Mouse (Mus musculus): Measurements from ENCODE around the gene Gfi1.

Gfi1 gene

DNA sequence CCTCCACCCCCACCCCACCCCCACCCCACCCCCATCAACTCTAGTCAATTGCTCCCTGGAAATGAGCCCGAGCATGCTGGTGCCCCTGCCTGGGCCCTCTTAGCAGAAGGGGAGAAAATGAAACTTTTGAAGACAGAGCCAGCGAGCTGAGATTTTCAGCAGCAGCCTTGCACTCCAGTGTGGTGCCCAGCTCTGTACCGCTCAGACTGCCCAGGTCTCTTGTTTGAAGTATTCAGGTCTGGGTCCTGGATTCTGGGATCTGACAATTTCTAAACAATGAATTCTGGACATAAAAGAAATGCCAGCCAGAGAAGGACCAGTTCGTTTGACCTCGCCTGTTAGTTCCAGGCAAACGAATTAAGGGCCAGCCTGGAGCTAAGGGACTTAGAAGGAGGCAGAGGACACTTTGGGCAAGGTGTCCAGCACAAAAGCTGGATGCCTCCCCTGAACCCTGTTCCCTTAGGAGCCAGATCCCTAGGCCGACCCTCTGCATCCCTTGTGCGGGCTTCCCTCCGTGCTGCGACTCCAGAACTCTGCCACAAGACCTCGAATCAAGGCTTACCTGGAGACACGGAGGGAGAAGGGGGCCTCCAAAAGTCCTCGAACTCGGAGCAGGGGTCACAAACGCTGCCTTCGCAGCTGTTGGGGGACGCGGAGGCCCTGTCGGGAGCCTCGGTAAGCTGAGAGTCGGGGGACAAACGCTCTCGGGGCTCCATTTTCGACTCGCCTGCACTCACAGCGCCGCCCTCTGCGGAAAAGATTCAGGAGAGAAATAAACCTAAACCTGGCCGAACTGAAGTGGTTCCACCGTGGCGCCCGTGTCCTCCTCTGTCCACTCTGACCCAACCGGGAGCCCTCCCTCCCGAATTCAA is 2.9 kb downstream of the Gfi1 start:
- CTCF ChIA-PET, result interaction anchor here (0.7 to 1.1 kb wide), 3 partner anchors 9 to 67 kb away, joined by 3 read pairs; no protein-coding TSS in a partner anchor

DNA sequence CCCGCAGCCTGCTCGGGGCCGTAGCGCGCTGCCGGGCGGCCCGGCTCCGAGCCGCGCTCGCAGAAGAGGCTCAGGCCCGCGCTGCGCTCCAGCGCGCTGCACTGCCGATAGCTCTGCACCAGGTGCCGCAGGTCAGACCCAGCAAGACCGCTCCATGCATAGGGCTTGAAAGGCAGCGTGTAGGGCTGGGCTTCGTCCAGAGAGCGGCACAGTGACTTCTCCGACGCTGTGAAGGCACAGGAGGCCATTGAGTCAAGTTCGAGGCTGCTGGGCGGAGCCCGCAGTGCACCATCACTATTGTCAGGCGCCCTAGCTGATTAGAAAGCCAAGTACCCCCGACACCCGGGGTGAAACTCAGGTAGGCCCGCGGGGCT is 4.2 kb downstream of the Gfi1 start:
- CTCF ChIA-PET, result interaction anchor here (0.7 to 1.1 kb wide), 2 partner anchors 33 to 65 kb away, joined by 3 read pairs; no protein-coding TSS in a partner anchor

DNA sequence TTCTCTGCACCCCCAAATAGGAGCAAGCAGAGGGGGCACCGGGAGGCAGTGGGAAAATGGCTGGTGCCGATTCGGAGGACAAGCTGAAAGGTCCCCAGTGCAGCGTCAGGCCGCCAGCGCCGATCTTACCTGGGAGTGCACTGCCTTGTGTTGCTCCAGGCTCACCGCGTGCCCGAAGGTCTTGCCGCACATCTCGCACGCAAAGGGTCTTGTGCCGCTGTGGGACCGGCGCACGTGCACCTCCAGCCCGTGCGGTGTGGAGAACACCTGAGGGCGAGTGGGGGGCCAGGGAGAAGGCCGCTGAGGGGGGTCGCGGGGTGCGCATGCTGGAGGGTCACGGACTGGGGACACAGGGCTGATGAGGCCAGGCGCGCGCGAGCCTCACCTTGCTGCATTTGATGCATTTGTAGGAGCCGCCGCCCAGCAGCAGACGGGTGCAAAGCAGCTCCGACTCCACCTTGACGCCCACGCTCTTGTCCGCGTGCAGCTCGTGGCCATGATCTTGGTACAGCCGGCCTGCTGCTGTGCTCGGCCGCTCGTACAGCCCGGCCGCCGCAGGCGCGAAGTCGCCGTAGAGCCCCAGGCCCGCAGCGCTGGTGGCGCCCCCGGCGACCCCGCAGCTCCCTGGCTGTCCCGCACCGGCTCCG is 4.7 kb downstream of the Gfi1 start:
- CTCF ChIA-PET, result interaction anchor here (0.7 kb wide), 1 partner anchor 32 kb away, joined by 3 read pairs; no protein-coding TSS in a partner anchor

DNA sequence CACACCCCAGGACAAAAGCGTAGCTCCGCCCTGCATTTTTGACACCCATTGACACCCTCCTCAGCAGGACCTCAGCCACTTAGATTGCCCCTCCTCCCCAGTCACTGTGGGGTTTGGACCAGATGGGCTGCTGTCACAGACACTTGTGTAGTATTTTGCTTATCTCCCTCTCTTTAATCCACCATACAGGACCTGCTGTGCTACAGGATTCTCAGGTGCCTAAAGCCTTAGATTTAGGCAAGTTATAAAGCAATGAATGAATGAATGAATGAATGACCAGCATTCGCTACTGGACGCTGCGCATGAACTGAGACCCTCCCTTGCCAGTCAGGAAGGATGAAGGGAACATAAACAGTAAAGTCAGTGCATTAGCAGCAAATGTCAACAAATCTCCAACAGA is 5.3 kb downstream of the Gfi1 start:
- CTCF ChIA-PET, result no interaction called here

DNA sequence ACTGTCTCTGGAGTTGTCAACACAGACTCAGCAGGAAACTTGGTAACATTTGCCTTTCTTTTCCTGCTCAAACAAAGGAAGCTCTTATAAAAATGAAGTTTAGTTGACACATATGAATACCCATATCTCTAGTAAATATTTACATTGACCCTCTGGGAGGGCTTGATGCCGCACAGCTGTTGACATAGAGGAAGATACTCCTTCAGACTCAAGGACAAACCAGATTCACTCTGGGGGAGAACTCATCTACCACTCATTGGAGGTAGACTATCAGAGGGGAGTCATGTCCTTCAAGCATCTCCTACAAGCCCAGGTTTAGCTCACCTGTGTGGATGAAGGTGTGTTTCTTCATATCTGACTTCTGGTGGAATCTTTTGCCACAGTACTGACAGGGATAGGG is 6.0 kb downstream of the Gfi1 start:
- CTCF ChIA-PET, result interaction anchor here (0.5 kb wide), 1 partner anchor 16 kb away, joined by 3 read pairs; no protein-coding TSS in a partner anchor

DNA sequence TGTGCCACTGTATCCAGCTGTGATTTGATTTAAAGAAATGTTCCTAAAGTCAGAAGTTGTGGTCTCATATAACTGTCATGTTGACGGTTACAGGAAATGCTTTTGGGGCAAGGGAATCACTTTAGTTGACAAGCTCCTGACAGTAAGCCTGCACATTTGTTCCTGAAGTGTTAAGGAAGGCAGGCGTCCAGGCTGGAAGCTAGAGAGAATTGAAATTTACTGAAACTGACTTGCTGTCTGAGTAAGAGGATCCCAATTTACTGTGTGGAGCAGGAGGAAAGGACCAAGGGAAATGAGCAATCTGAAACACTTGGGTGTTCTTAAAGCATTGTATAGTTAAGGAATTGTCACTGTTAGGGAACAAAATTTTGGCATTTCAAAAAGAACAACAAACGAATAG is 6.6 kb downstream of the Gfi1 start:
- CTCF ChIA-PET, result interaction anchor here (0.5 kb wide), 1 partner anchor 16 kb away, joined by 3 read pairs; no protein-coding TSS in a partner anchor

DNA sequence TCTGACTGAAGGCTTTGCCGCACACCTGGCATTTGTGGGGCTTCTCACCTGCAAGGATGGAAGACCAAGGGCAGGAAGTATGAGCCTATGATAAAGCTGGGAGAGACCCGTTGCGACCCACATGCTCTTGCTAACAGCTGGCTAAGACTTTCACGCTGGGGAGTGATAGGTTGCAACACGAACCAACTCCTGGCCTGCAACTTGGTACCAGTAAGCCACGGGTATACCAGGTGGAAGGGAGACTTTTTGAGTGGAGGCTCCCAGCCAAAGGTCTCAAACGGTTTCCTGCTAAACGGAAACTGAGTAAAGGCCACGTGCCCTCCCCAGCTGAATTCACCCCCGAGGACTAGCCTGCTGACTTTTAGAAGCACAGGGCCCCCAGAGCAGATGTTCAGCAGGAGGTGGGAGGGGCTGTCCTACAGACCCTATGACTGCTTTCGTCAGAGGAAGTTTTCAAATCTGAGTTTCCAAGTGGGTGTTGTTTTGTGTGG is 7.9 kb downstream of the Gfi1 start:
- CTCF ChIA-PET, result no interaction called here

DNA sequence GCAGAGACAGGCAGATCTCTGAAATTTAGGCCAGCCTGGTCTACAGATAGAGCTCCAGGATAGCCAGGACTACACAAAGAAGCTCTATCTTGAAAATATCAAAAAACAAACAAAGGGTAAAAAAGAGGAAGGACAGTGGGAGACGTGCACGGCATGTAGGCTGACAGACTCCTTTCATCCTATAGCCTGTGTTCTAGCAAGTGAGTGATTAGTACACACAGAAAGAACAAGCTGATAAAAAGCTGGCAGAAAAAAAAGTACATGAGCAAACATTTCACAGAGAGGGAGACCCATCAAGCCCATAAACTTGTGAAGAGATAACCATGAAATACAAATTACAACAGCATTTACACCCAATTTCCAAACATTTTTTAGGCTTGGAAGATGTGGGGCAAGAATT is 14.1 kb downstream of the Gfi1 start:
- CTCF ChIA-PET, result no interaction called here

DNA sequence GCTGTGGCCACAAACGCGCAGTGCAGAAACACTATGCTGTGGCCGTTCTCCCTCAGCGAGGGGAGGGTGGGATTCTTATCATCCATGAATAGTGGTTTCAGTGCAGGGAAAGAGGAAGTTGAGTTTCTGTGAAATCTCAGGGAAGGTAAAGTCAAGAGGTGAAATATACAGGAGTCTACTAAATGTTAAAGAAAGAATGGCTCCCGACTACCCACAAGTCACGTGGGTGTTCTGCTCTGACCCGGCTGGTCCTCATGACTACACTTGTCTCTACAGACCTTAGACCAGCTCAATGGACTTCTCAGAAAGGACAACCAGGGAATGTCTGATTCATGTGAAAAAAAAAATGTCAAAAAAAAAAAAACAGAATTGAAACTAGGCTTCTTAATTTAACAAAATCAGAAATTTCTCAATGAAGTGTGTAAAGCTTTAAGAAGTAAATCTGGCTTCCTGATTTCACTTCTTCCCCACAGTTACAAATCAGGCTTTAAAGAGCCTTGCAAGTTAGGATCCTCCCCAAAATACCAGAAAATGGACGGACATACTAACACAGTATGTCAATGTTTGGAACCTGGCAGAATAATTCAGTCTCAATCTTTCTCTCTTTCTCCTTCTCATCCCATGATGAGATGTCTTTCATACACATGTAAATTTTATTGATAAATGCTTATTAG is 17.6 kb downstream of the Gfi1 start:
- CTCF ChIA-PET, result interaction anchor here (0.6 to 0.7 kb wide), 2 partner anchors 13 to 70 kb away, joined by 3 to 5 read pairs; no protein-coding TSS in a partner anchor

DNA sequence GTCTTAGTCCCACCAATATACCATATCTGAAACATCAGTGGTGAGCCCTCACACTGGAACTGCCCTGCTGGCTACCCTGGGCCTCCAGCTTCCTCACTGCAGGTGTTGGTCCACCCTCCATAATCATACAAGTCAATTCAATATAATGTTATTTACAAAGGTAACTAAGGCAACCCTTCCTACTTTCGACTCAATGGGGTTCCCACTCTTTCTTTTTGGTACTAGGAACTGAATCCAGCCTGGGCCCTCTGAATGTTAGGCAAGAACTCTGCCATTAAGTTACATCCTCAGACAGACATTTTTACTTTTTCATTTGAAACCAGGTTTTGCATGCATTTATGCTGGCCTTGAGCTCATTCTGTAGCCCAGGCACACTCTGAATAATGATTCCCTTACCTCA is 19.6 kb downstream of the Gfi1 start:
- CTCF ChIA-PET, result interaction anchor here (1.0 kb wide), 1 partner anchor 17 kb away, joined by 3 read pairs; no protein-coding TSS in a partner anchor

DNA sequence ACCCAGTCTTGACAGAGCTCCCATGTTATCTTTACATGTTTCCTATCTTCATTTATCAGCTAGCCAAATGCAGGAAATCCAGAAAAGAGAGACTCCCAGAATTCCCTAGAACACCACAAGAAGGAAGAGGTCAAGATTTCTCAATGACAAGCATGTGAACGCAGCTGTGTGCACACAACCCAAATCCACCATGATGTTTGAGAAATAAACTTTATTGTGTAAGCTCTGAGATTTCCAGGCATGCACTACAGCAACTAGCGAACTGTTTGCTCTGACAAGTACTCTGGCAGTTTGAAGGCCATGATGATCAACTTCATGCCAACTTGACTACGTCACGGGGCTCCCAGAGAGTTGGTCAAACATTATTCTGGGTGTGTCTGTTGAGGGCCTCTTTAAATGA is 20.1 kb downstream of the Gfi1 start:
- CTCF ChIA-PET, result interaction anchor here (1.0 kb wide), 1 partner anchor 18 kb away, joined by 3 read pairs; no protein-coding TSS in a partner anchor

DNA sequence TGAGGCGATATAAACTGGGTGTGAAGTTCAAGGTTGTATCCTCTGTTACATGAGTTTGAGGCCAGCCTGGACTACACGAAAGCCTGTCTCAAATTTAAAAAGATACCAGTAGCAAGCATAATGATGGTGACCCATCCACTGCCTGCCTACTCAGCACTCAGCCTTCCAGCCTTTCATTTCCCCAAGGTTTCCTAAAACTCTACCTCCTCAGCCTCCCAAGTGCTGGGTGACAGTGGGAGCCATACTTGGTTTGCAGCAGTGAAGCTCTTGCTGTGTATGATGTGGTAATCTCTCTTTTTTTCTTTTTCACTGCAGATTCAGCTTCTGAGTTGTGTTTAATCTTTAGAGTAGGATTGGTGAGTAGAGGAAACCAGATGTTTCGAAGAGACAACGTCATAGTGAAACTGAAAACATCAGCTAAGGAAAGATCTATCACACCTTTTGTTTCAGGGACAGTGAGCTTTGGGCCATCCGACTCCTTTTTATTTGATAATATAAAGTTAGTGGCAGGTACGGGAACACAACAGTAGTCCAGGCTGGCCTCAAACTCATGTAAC is 22.6 kb downstream of the Gfi1 start:
- CTCF ChIA-PET, result interaction anchor here (0.7 kb wide), 1 partner anchor 16 kb away, joined by 3 read pairs; no protein-coding TSS in a partner anchor

DNA sequence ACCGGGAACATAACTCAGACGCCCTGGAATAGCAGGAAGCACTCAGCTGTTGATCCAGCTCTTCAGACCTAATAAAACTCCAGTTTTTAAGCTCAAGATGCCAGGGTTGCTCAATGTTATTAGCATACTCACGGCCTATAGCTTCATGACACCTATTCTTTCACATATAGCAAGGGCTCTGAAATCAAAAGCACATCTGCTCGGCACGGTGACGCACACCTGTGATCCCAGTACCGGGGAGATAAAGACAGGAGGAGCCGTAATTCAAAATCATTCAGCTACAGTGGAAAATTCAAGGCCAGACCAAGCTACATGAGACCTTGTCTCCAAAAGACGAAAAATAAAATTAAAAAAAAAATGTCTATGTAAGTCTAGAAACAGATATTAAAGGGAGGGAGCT is 24.2 kb downstream of the Gfi1 start:
- CTCF ChIA-PET, result interaction anchor here (0.7 kb wide), 1 partner anchor 227 kb away, joined by 7 read pairs; no protein-coding TSS in a partner anchor

DNA sequence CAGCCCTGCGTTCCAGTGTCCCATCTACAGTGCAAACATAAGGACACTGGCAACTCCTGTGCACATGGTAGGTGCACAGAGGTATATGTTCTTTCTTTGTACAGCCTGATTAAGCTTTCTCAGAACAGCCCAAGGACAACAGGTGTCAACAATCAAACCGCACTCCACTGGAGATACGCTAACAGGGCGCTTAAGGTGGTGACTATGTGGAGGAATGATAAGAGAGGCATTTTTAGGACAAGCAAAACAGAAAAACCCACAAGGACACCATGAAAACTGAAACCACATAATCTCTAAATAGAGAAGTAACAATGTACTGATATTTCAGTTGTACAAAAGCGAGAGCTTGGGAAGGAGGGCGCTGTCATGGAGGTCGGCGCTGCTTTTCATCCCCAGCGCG is 25.0 kb downstream of the Gfi1 start:
- CTCF ChIA-PET, result no interaction called here

DNA sequence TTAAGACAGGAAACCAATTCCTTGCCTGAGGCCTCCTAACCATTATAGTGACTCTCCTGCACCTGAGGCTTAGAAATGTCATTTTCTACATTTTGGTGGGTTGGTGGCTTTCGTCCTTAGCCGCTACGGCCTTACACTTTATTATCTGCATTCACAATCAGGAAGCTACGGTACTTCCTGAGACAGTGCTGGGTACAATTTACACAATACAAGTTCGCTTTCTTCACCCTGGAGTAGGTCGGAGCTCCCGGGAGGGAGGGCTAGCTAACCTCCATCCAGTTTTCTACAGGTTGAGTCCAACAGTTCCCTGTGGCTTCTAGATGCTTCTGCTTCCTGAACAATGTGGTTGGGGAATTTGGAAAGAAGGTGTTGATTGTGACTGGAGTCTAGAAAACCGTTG is 26.9 kb downstream of the Gfi1 start:
- CTCF ChIA-PET, result no interaction called here

DNA sequence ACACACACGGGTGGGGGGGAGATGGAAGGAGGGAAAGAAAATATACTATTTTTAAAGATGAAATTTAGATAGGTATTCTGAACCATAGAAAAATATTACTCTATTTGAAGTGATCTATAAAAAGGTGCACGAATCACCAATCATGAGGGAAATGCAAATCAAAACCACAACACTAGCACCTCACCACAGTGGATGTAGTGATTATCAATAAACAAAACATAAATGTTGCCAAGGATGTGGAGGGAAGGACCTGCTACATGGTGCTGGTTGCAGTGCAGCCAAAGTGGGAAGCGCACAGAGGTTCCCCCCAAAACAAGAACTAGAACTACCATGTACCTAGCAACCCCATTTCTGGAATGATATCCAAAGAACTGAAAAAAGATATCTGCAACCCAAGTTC is 30.8 kb downstream of the Gfi1 start:
- CTCF ChIA-PET, result interaction anchor here (0.6 to 0.8 kb wide), 2 partner anchors 14 to 991 kb away, joined by 3 to 5 read pairs; no protein-coding TSS in a partner anchor

DNA sequence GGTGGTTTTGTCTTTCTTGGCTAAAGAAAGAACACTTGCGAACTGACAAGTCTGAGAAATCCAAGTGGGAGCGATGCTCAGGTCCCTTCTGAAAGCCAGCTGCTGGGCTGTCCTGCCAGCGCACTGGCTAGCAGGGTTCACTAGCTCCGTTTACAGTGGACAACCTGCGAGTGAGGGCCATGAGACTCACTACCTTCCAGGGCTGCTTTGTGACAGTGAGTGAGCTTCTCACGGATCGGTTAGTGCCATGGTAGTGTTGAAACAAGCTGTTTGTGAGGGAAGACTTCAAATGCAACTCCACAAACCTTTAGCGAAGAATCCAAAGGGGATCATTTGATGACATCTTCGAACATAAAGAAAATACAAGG is 37.4 kb downstream of the Gfi1 start:
- CTCF ChIA-PET, result interaction anchor here (0.6 to 0.7 kb wide), 2 partner anchors 28 to 766 kb away, joined by 3 read pairs; no protein-coding TSS in a partner anchor

DNA sequence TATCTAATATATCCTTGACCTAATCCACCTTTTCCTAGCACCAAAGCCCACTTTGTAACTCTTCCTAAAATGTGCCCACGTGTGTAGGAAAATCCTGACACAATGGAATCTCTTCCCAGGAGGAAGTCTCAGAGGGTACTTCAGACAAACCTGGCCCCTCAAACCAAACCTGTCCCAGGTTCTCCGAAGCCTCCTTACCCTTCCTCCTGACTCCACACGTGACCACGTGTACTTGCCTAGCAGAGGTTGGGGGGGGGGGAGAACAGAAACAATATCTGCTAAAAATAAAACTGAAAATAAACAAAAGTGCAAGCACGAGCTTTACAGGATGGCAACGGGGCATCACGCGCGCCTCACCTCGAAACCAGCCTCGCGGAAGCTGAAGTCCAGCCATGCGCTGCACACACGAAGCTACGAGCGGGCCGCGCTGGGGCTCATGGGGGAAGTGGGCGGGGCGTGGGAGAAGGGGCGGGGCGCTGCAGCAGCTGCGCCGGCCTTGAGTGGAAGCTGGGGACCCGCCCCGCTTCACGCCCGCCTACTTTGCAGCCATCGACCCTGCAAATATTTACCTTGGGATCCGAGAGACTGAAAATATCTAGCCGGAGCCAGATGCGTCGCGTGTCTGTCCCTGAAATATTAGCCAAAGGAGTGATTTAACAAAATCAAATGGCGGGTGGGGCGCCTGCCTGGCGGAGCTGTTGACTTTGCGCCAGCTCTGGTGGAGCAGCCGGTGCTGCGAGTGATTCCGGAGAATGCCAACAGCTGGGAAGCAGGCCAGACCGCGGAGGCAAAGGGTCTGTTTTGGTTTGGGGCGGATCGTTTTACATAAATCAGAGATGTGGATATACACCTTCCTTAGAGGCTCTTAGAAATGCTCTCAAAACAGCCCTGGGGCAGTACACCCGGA is 38.0 kb downstream of the Gfi1 start:
- CTCF ChIA-PET, result interaction anchor here (0.6 kb wide), 2 partner anchors 29 to 451 kb away, joined by 3 read pairs; no protein-coding TSS in a partner anchor

DNA sequence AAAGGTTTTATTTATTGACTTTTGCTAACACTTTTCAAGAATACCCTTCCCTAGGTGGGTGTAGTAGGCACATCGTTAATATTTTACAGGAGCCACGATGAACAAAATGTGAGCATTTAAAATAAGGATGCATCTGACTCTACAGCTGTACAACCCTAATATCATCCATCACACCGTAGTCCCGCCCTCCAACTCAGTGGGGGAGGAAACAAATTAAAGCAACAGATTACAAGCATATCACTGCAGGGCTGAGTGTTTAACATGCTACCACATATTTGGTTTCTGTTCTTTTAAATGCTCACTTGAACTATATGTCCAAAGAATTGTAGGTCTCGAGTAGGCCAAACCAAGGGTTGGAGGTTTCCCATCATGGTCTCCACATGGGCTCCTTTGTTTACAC is 38.7 kb downstream of the Gfi1 start:
- CTCF ChIA-PET, result interaction anchor here (0.5 to 0.8 kb wide), 2 partner anchors 9 to 39 kb away, joined by 3 to 4 read pairs; no protein-coding TSS in a partner anchor

DNA sequence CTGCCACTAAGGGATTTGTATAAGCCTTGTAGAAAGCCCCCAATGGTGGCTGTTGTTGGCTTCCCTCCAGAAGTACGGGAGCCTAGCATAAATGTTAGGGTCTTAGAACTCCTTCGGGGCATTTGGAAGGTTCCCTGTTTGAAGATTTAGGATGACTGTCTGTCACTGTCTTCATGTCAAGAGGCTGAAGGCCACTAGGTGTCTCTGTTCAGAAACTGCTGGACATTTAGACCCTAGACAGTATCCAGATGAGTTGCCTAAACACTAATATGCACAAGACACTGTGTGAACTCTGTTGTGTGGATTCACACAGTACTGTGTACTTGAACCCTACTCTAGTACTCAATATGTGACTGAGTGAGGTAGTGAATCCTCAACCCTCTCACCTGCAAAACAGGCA is 41.5 kb downstream of the Gfi1 start:
- CTCF ChIA-PET, result no interaction called here
